Mouse (Mus musculus) adrenal gland (tissue): ENCODE data around the gene Nr6a1.

Source experiments
- intact Hi-C: fragments of 180-260 bp; cut with DNase I; formaldehyde crosslinking; loops from one replicate; pipeline ENCODE4 v1.15.1; 2025
- microRNA-seq, 2 experiments: library from miRNA; unstranded; fragments of <30 nt; microRNA quantifications; one replicate each; pipeline ENCODE4; 2019

Nr6a1 gene

DNA sequence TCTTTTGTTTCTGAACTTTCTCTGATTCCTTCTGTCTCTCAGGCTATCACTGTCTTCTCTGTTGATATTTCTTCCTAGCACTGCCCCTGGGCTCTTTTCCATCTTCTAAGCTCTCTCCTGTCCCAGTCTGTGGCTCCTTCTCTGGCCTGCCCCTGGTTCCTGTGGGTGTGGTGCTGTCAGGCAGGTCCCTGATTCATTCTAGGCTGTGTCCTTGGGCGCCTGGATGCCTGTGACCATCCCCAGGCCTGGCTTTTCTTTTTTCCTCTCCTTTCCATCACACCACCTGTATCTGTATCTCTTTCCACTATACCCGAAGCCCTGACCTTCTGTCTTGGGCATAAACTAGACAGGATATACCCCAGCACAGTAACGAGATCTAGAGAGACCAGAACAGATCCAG, 241.7 kb downstream of the Nr6a1 start:
- intact Hi-C loops, result no loop called here

DNA sequence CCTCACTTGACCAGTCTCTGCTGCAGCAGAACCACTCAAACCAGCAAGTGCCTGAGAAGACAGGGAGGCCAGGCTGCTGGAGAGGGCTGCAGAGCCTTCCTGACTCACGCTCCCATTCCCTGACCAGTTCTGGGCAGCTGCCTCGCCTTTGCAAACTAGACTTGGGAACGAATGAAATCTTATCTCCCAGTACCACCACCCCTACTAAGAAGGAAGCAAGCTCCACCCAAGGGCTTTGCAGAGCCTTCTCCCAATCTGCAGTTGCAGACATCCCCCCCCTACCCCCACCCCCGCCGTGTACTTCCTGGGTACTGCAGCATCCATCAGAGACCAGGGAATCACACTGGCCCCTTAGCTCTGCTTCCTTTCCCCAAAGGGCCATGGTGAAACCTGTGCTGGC, 244.4 kb downstream of the Nr6a1 start:
- intact Hi-C loops, result no loop called here

DNA sequence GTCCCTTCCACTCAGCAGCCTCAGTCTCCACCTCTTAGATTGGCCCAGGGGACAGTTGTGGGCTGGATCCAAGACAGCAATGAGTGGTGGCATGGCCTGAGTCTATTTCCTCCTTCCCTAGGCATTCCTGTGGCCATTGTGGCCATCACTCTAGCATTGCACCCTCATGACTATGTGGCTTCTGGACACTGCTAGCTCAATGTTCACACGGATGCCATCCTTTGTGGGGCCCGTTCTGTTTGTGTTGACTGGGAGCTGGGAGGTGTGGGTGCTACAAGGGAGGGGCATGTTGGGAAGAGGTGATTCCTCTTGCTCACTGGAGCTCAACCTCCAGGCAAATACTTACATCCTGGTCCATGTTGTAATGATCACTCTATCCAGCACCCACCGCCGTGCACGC, 245.3 kb downstream of the Nr6a1 start:
- intact Hi-C loops, result no loop called here

DNA sequence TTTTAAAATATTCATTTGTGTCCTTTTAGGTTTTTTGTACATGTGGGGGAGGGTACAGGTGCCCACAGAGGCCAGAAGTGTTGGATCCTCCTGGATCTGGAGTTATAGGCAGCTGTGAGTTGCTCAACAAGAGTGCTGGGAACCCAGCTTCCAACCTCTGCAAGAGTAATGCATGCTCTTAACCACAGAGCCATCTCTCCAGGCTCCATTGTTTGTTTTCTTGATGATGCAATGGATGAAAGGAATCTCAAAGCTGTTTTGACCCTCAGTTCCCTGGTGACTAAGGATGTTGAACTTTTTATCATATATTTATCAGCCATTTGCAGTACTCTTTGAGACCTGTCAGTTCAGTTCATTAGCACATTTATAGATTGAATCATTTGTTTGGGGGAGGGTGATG, 248.5 kb downstream of the Nr6a1 start:
- intact Hi-C loops, result no loop called here

DNA sequence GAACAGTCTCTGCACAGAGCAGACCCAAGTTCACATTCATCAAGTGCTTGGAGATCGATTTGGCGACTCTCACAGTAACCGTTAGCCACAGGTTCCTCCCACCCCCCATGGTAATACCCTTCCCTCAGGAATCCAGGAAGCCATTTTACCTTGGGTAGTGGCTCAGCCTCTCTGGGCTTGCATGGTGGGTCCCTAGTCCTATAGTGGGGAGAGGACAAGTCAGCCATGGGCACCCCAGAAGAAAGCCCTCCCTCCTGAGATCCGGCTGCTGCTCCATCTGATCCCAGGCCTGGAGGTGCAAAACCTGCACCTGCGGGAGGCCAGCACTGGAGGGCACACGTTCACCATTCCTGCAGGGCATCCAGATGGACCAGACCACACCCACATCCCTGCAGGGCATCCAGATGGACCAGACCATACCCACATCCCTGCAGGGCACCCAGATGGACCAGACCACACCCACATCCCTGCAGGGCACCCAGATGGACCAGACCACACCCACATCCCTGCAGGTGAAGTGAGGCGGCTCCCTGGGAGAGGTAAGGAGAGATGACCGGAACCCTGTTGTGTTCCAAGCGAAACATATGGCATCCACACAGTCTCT, 252.0 kb downstream of the Nr6a1 start:
- intact Hi-C loops, result no loop called here

Small RNA genes lying within 50 kb of the gene (microRNA-seq; reads per million reads assigned to microRNA genes)
- gene Mir181a-2, result 14.7 to 22.2 reads per million in 2 experiments
- 161 to 243 reads per million in 2 experiments for gene Mir181b-2
